Mouse (Mus musculus) inflammation-experienced regulatory T-cells, adult 6 months (primary cell): ENCODE measurements around the gene C3ar1. TPM values are rescaled to one million over a fixed set of nuclear protein-coding genes. Genes with fewer than 3 reads are reported as not detected.

ENCODE experiments used
- polyA plus RNA-seq, 3 experiments: library from polyadenylated mRNA; unstranded; fragments of 100-300 nt; shearing (Covaris generic); gene quantifications; one replicate each; pipeline ENCODE4 v1.2.1; 2017

Gene C3ar1
- polyA plus RNA-seq, 3 experiments from 2014 or later = 0.24 to 0.46 (median 0.38) TPM

Other genes starting within 250 kb of the C3ar1 start
- gene Gdf3, start 246.1 kb downstream of the C3ar1 start, polyA plus RNA-seq = not detected
- not detected for gene Dppa3, start 229.8 kb downstream of the C3ar1 start, polyA plus RNA-seq
- under 1 TPM in 1 of 3 experiments, not detected in 2; 0.16 TPM for gene Nanog, start 148.7 kb downstream of the C3ar1 start, polyA plus RNA-seq
- 10 to 100 TPM; 59.4 to 80.7 (median 70.8) TPM for gene Slc2a3, start 54.5 kb downstream of the C3ar1 start, polyA plus RNA-seq
- 10 to 100 TPM in 1 of 3 experiments, 1 to 10 TPM in 2; 6.6 to 10.9 (median 9.3) TPM for gene Foxj2, start 36.2 kb downstream of the C3ar1 start, polyA plus RNA-seq
- gene Necap1, start 18.3 kb upstream of the C3ar1 start, polyA plus RNA-seq = 10 to 100 TPM; 36.9 to 60.8 (median 55.5) TPM
- under 1 TPM in 2 of 3 experiments, not detected in 1; 0.79 to 0.99 TPM for gene Clec4a1, start 65.7 kb upstream of the C3ar1 start, polyA plus RNA-seq
- gene Clec4a3, start 96.4 kb upstream of the C3ar1 start, polyA plus RNA-seq = under 1 TPM in 2 of 3 experiments, not detected in 1; 0.53 to 0.72 TPM
- under 1 TPM in 1 of 3 experiments, not detected in 2; 0.88 TPM for gene Clec4a4, start 134.2 kb upstream of the C3ar1 start, polyA plus RNA-seq
- not detected for gene Clec4b1, start 193.8 kb upstream of the C3ar1 start, polyA plus RNA-seq